Mouse (Mus musculus) neural tube, embryonic 11.5 days (tissue): Measurements from ENCODE around the gene 1700024G13Rik. TPM values are rescaled to one million over a fixed set of nuclear protein-coding genes. Genes with fewer than 3 reads are reported as not detected.
"Not testable (repeated sequence)": the region's sequence is repeated elsewhere in the genome, so short reads cannot be mapped to it uniquely, and the experiment has no call there.

Source experiments
- ATAC-seq: fragments of 200-750 bp; cut with Nextera tagmentation; 2 replicates; pipeline ENCODE4 v1.8.0; 2017; ENCODE audit warnings: moderate number of reproducible peaks, mild to moderate bottlenecking, moderate TSS enrichment, moderate library complexity; ENCODE audit not compliant: insufficient read depth, low FRiP score, low TSS enrichment
- DNase-seq: peaks from one replicate; pipeline ENCODE4 v3.0.0-alpha.2; 2015; ENCODE audit warnings: low spot score
- H3K27ac ChIP-seq: fragments of 300-500 bp; sonication (generic); 2 replicates; pipeline ENCODE4 v1.5.1; 2014; ENCODE audit warnings: low read depth, mild to moderate bottlenecking, low read length
- H3K27me3 ChIP-seq: fragments of 300-500 bp; sonication (generic); 2 replicates; pipeline ENCODE4 v1.6.1; 2014; ENCODE audit warnings: mild to moderate bottlenecking, low read length, mixed read lengths; ENCODE audit not compliant: control insufficient read depth, insufficient read depth
- H3K36me3 ChIP-seq: fragments of 300-500 bp; sonication (generic); 2 replicates; pipeline ENCODE4 v1.6.1; 2014; ENCODE audit warnings: mild to moderate bottlenecking, low read length, moderate library complexity, mixed read lengths; ENCODE audit not compliant: control insufficient read depth, insufficient read depth
- H3K4me1 ChIP-seq: fragments of 300-500 bp; sonication (generic); 2 replicates; pipeline ENCODE4 v1.6.1; 2014; ENCODE audit warnings: low read length, mixed read lengths; ENCODE audit not compliant: control insufficient read depth, insufficient read depth
- H3K4me2 ChIP-seq: fragments of 300-500 bp; sonication (generic); 2 replicates; pipeline ENCODE4 v1.6.1; 2014; ENCODE audit warnings: low read depth, mild to moderate bottlenecking, moderate library complexity
- H3K4me3 ChIP-seq: fragments of 300-500 bp; sonication (generic); 2 replicates; pipeline ENCODE4 v1.5.1; 2014; ENCODE audit warnings: low read depth, low read length
- H3K9ac ChIP-seq: fragments of 300-500 bp; sonication (generic); 2 replicates; pipeline ENCODE4 v1.6.1; 2014; ENCODE audit warnings: mild to moderate bottlenecking, low read length
- H3K9me3 ChIP-seq: fragments of 300-500 bp; sonication (generic); 2 replicates; pipeline ENCODE4 v1.6.1; 2016; ENCODE audit warnings: low read length; ENCODE audit not compliant: control insufficient read depth
- WGBS: fragments of 180-500 bp; shearing (Covaris S2); extraction: QIAGEN DNeasy Blood & Tissue Kit; methylation state at CpG from one replicate; pipeline ENCODE4 v1.1.7; 2014; 5-methylcytosine and 5-hydroxymethylcytosine counted together
- polyA plus RNA-seq: library from polyadenylated mRNA; unstranded; fragments of >200 nt; fragmentation: Nextera tagmentation; extraction: Ambion mirVana; gene quantifications from 2 replicates; pipeline ENCODE4 v1.2.1, GENCODE M21; 2014

1700024G13Rik gene
- polyA plus RNA-seq, result not detected in 2 replicates

DNA sequence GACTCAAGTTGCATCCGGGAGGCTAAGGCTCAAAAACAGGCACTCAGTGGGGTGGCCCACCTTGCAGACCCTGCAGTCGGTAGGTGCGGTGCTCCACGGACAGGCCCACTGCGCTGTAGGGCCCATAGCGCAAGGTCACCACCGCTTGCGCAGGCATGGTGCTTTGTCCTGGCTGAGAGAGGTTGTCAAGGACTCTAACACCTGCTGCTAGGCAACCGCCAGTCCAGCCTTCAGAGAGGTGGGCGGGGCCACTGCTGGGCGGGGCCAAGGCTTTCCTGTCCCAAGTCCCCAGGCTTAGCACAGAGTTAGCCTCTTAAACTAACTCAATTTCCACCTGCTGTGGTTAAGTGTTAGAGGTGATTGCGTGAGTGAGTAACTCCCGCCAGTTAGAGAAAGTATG is at the start of gene 1700024G13Rik:
Gene 1700024G13Rik, minus strand, starts transcription at position 196 of the 400 bp plus-strand sequence.
- no peak within 1 kb of the TSS for H3K4me2 ChIP-seq
- H3K9me3 ChIP-seq, result no peaks in the 10 kb centered on the region
- H3K4me1 ChIP-seq, result 0 out of 2 replicates have a peak, but pooled peaks cover 4% of the 10 kb centered on the region
- H3K27me3 ChIP-seq, result no peaks in the 10 kb centered on the region
- no peak within 1 kb of the TSS for H3K27ac ChIP-seq
- H3K4me3 ChIP-seq, result no peak within 1 kb of the TSS
- ATAC-seq, result peak; percentile 68
- DNase-seq, result peak; percentile 79
- H3K36me3 ChIP-seq, result no peaks in the 10 kb centered on the region
- WGBS, result 4% methylated on average over 13 of the region's 13 CpGs
- H3K9ac ChIP-seq, result no peak within 1 kb of the TSS

DNA sequence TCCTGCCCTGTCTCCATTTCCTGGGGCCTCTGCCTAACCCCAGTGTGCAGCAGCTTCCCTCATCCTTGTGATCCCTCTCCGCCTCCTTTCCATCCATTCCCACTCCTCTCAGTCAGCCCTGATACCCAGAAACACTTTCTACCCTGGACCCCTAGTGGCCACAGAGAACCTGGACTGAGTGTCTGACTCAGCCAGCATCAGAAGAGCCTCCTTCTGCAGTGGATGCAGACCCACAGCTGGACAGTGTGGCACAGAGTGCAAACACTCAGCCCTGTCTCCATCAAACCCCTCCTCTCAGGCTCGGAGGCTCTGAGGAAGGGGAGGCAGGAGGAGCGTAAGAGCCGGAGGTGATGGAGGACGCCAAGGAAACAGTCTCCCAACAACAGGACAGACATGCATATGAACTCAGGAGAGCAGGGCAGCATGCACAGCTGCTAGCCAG is 49.2 kb upstream of the 1700024G13Rik start:
- Histone ChIP-seq H3K4me1 (0 out of 2 replicates have a peak, but pooled peaks cover 3% of the 10 kb centered on the region), H3K27ac (no peak overlapping the region), H3K4me2 (no peak overlapping the region), H3K9ac (no peak overlapping the region), H3K4me3 (no peak overlapping the region), H3K36me3 (no peaks in the 10 kb centered on the region), H3K9me3 (no peaks in the 10 kb centered on the region), H3K27me3 (no peaks in the 10 kb centered on the region)
- 20% methylated on average over 5 of the region's 5 CpGs for WGBS
- DNase-seq (peak; percentile 58), ATAC-seq (no peak)

DNA sequence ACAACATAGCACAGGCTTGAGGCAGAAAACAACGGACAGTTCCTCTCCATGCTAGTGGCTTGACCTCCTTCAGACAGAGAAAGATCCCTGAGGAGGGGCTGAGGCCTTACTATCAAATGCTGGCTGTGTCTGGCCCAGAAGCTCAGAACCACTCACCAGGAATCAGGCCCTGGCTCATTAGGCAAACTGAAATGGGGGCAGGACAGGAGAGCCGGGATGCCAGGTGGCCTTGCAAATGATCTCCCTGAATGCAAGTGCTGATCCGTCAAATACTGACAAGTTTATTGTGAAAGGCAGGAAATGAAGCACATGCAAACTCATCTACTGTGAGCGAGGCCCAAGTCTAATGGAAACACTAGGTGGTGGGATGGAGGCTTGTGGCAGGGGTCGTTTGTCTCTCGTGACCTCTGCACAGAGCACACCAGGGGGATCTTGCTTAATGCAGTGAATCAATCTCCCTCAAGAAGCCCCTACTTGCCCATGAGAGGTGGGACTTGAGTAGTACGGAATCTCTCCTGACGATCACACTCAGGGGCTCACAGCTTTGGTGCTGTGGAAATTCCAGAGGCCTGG is 40.9 kb upstream of the 1700024G13Rik start:
- DNase-seq, result peak; percentile 38
- Histone ChIP-seq H3K4me2 (no peak overlapping the region), H3K36me3 (no peaks in the 10 kb centered on the region), H3K9ac (no peak overlapping the region), H3K9me3 (no peaks in the 10 kb centered on the region), H3K27ac (peak overlapping the region; percentile 11; the same call in 1 of the 2 replicates), H3K4me3 (no peak overlapping the region), H3K27me3 (no peaks in the 10 kb centered on the region), H3K4me1 (peaks cover 5% of the 10 kb centered on the region; the same call in 1 of the 2 replicates)
- ATAC-seq, result no peak
- WGBS, result 9% methylated on average over 8 of the region's 8 CpGs

DNA sequence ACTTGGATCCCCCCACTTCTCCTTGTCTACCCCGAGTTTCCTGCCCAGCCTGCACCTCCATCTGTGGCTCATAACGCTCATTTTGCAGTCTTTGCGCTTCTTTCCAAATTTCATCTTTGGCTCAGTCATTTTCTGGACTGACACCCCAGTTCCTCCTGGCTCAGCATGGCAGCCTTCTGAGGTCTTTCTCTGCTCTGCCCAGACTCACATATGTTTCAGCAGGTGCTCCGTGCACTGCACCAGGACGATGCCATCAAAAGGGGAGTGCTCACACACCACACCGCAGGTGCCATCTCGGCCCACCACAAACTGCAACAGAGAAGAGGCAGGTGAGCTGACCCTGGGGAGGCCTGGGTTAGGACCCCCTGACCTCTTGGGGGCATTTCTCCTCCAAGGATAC is 35.8 kb upstream of the 1700024G13Rik start:
- ATAC-seq (no peak), DNase-seq (no peak)
- WGBS, result 91% methylated on average over 7 of the region's 7 CpGs

DNA sequence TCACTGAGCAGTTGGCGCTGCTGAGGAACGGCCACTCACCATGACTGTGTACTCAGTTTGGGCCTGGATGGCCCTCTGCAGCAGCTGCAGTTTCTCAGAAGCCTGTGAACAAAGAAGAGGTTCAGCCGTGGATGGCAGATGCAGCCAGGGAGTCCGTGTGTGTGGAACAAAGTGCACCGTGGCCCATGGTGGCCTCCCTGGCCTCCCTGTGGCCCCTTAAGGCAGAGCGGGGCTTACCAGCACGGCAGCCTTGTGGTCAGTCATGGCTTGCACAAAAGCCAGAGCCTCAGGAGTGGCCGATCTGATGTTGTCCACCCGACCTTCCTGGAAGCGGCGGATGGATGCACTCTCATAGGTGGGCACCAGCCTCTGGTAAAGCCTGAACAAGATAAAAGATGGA is 30.6 kb upstream of the 1700024G13Rik start:
- no peaks in the 10 kb centered on the region for H3K27me3 ChIP-seq
- no peaks in the 10 kb centered on the region for H3K9me3 ChIP-seq
- 79% methylated on average over 11 of the region's 11 CpGs for WGBS
- no peak overlapping the region for H3K27ac ChIP-seq
- H3K4me3 ChIP-seq, result no peak overlapping the region
- no peak overlapping the region for H3K4me2 ChIP-seq
- DNase-seq (no peak), ATAC-seq (no peak)
- no peaks in the 10 kb centered on the region for H3K36me3 ChIP-seq
- no peak overlapping the region for H3K9ac ChIP-seq
- no peaks in the 10 kb centered on the region for H3K4me1 ChIP-seq

More for the DNA sequence above, 35.8 kb upstream of the 1700024G13Rik start:
- no peak overlapping the region for H3K4me2 ChIP-seq
- no peaks in the 10 kb centered on the region for H3K36me3 ChIP-seq
- H3K9me3 ChIP-seq, result no peaks in the 10 kb centered on the region
- no peak overlapping the region for H3K9ac ChIP-seq
- H3K27ac ChIP-seq, result no peak overlapping the region
- H3K4me3 ChIP-seq, result no peak overlapping the region
- peaks cover under 1% of the 10 kb centered on the region; the same call in 1 of the 2 replicates for H3K4me1 ChIP-seq
- no peaks in the 10 kb centered on the region for H3K27me3 ChIP-seq

DNA sequence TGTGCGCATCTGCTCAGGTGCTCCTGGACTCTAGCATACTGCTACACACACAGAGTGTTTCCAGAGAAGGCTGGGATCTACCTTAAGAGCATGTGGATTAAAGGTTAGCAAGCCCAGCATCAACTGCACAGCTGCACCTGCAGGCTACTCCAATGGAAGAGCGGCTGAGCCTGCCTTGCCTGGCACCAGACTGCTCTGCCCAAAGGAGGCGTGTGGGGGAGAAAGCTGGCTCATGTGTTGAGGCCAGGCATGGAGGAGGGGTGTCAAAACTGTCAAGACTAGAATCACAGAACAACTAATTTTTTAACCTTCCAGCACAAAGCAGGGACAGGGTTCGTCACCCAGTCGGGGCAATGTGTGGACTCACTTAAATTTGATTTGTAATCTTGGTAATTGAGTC is 23.9 kb upstream of the 1700024G13Rik start:
- Histone ChIP-seq H3K4me3 (no peak overlapping the region), H3K36me3 (no peaks in the 10 kb centered on the region), H3K9ac (no peak overlapping the region), H3K9me3 (no peaks in the 10 kb centered on the region), H3K4me2 (no peak overlapping the region), H3K4me1 (no peaks in the 10 kb centered on the region), H3K27ac (no peak overlapping the region), H3K27me3 (0 out of 2 replicates have a peak, but pooled peaks cover 4% of the 10 kb centered on the region)
- ATAC-seq (no peak), DNase-seq (no peak)
- 86% methylated on average over 5 of the region's 5 CpGs for WGBS

DNA sequence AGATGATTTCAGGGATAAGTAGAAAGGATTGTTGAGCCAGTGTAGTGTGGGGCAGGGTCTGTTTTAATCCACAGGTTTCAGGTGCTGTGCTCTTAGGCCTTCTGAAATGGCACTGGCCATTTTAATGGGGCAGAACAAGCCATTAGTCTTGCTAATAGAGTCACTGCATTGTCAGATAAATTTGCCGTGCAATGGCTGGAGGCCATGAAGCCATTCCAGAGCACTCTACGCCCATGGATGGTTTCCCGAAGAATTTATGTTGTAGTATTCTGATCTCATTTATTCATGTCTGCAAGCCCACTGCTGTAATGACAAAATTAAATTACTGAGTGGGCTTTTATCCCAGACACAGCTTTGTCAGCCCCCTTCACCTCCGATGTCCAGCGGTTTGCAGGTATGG is 21.9 kb upstream of the 1700024G13Rik start:
- DNase-seq (no peak), ATAC-seq (no peak)
- Histone ChIP-seq H3K9ac (no peak overlapping the region), H3K27me3 (0 out of 2 replicates have a peak, but pooled peaks cover 4% of the 10 kb centered on the region), H3K4me3 (no peak overlapping the region), H3K9me3 (no peaks in the 10 kb centered on the region), H3K4me1 (no peaks in the 10 kb centered on the region), H3K4me2 (no peak overlapping the region), H3K36me3 (no peaks in the 10 kb centered on the region), H3K27ac (no peak overlapping the region)
- WGBS, result 69% methylated on average over 5 of the region's 5 CpGs

DNA sequence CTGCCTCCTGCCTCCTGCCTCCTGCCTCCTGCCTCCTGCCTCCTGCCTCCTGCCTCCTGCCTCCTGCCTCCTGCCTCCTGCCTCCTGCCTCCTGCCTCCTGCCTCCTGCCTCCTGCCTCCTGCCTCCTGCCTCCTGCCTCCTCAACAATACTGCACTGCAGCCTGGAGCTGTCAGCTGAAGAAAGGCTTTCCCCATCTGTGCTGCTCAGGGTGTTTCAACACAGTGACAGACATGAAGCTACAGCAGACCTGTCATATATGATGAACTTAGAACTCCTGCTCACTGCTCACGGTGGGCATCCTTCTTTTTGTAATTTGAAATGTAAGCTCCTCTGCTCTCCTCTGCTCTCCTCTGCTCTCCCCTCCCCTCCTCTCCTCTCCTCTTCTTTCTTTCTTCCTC is 17.2 kb upstream of the 1700024G13Rik start:
- H3K27me3 ChIP-seq, H3K36me3 ChIP-seq, H3K4me1 ChIP-seq, H3K9ac ChIP-seq, H3K9me3 ChIP-seq, H3K4me3 ChIP-seq, H3K27ac ChIP-seq, ATAC-seq, H3K4me2 ChIP-seq, DNase-seq: not testable (repeated sequence)
- 56% methylated on average over 1 of the region's 1 CpGs for WGBS

DNA sequence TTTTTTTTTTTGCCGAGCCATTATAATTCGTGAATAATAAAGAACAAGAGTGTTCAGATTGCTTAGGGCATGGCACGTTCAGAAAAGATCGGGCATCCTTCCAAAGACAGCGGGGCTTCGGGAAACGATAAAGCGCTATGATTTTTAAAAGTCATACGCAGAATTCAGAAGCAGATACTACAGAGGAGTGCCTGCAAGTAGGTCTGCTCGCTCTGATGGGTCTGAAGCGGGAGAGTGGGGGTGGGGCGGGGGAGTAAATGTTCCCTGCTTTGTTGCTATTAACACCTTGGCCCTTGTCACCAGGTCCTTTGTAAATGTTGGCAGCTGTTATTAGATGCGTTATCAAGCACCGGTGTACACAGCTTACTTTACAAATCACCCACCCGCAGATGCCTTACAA is 6.6 kb downstream of the 1700024G13Rik start:
- DNase-seq, result no peak

More for the DNA sequence above, 6.6 kb downstream of the 1700024G13Rik start:
- no peak for ATAC-seq
- Histone ChIP-seq H3K4me3 (no peak overlapping the region), H3K9me3 (no peaks in the 10 kb centered on the region), H3K27me3 (peaks cover 2% of the 10 kb centered on the region; the same call in 1 of the 2 replicates), H3K4me2 (no peak overlapping the region), H3K9ac (no peak overlapping the region), H3K27ac (no peak overlapping the region), H3K36me3 (no peaks in the 10 kb centered on the region), H3K4me1 (0 out of 2 replicates have a peak, but pooled peaks cover 2% of the 10 kb centered on the region)
- 45% methylated on average over 15 of the region's 15 CpGs for WGBS
